8 mouse cellular contexts compared by ENCODE assay signal in genomic region chr5:144964872-144965638, GRCm38 (mm10). TPM values are rescaled to one million over a fixed set of nuclear protein-coding genes. Genes with fewer than 3 reads are reported as not detected.
DNase-seq lines count a peak whose midpoint lies in the region; ATAC-seq and TF ChIP-seq lines count a peak whose summit lies in the region.

No protein-coding gene starts in this region.

- peak overlapping the region; percentile 88 for H3K4me3 ChIP-seq in forebrain, embryonic 16.5 days (replicated peaks; ENCODE audit: low read length)
- H3K4me3 ChIP-seq in lung, embryonic 15.5 days = peak overlapping the region; percentile 79
- H3K4me3 ChIP-seq in thymus, adult 2 months (ENCODE audit: control insufficient read depth, insufficient read depth, low read length) = peak overlapping the region; percentile 53

- H3K9me3 ChIP-seq in forebrain, embryonic 16.5 days (ENCODE audit: control insufficient read depth, low read length) = no peaks in the 10 kb centered on the region
- H3K9me3 ChIP-seq in lung, embryonic 15.5 days = no peaks in the 10 kb centered on the region

- peak; percentile 58 for ATAC-seq in forebrain, embryonic 16.5 days
- peak; percentile 72 for ATAC-seq in lung, embryonic 15.5 days (ENCODE audit: borderline replicate concordance, extremely low read depth, low FRiP score, low TSS enrichment)

- no peak for TF ChIP-seq POLR2A in thymus, adult 2 months (IDR thresholded peaks at IDR 0.05; ENCODE audit: control insufficient read depth, extremely low read depth, insufficient read depth, low read length, poor library complexity)

- H3K36me3 ChIP-seq in forebrain, embryonic 16.5 days (ENCODE audit: control insufficient read depth, insufficient read depth) = no peaks in the 10 kb centered on the region
- H3K36me3 ChIP-seq in lung, embryonic 15.5 days = no peaks in the 10 kb centered on the region
- H3K36me3 ChIP-seq in thymus, adult 2 months (ENCODE audit: control insufficient read depth, insufficient read depth, low read length) = no peaks in the 10 kb centered on the region

- H3K4me1 ChIP-seq in forebrain, embryonic 16.5 days (replicated peaks; ENCODE audit: control insufficient read depth, insufficient read depth, low read length) = peaks cover 35% of the 10 kb centered on the region
- H3K4me1 ChIP-seq in lung, embryonic 15.5 days = peaks cover 53% of the 10 kb centered on the region
- H3K4me1 ChIP-seq in thymus, adult 2 months (replicated peaks; ENCODE audit: control insufficient read depth, insufficient read depth, low read length) = peaks cover 22% of the 10 kb centered on the region

- H3K4me2 ChIP-seq in forebrain, embryonic 16.5 days (ENCODE audit: low read length) = peak overlapping the region; percentile 82
- H3K4me2 ChIP-seq in lung, embryonic 15.5 days = peak overlapping the region; percentile 74

- under 1% methylated on average over 22 of the region's 56 CpGs for WGBS in forebrain, embryonic 16.5 days
- WGBS in lung, embryonic 15.5 days = 1% methylated on average over 30 of the region's 56 CpGs
- 6% methylated on average over 31 of the region's 56 CpGs for WGBS in thymus, adult 2 months

- no peaks in the 10 kb centered on the region; the same call in 1 of the 2 replicates for H3K27me3 ChIP-seq in forebrain, embryonic 16.5 days (replicated peaks; ENCODE audit: control insufficient read depth, insufficient read depth, low read length)
- H3K27me3 ChIP-seq in lung, embryonic 15.5 days = no peaks in the 10 kb centered on the region
- no peaks in the 10 kb centered on the region for H3K27me3 ChIP-seq in thymus, adult 2 months (ENCODE audit: control insufficient read depth, insufficient read depth, low read length)

- H3K27ac ChIP-seq in forebrain, embryonic 16.5 days (ENCODE audit: low read length) = peak overlapping the region; percentile 78
- H3K27ac ChIP-seq in lung, embryonic 15.5 days = peak overlapping the region; percentile 95
- no peak overlapping the region for H3K27ac ChIP-seq in thymus, adult 2 months (ENCODE audit: control insufficient read depth, insufficient read depth, low read length)

- H3K9ac ChIP-seq in forebrain, embryonic 16.5 days (replicated peaks; ENCODE audit: low read depth, low read length) = peak overlapping the region; percentile 93
- H3K9ac ChIP-seq in lung, embryonic 15.5 days = peak overlapping the region; percentile 94

- intact Hi-C loops in heart, postnatal 36 days (cut with DNase I) = loop anchor here (2.0 to 10.0 kb wide), 2 partner anchors 50 to 200 kb away; partner anchors contain the start of genes Tmem130 and Trrap

- peak; percentile 77 for DNase-seq in MEL-GATA-1-ER (ENCODE audit: extremely low read depth, low read depth)
- peak; percentile 78 to 84 for DNase-seq in cerebellum, adult 18-20 months
- peak; percentile 85 for DNase-seq in heart, postnatal 36 days
- DNase-seq in layer of hippocampus, adult 8-10 months (ENCODE audit: low spot score in 2 of 2) = peak; percentile 72 to 77
- peak; percentile 77 for DNase-seq in ovary, adult 18-20 months (ENCODE audit: low spot score)
- peak; percentile 93 for DNase-seq in thymus, adult 2 months

- no peak for TF ChIP-seq CTCF in thymus, adult 2 months (IDR thresholded peaks at IDR 0.05; ENCODE audit: borderline replicate concordance, control insufficient read depth, extremely low read depth, insufficient read depth, low read length, poor library complexity)

RNA-seq across cellular contexts. Expression of gene Smurf1, which starts 0.6 kb away (rescaled TPM):
- 25.4 and 28.2 TPM in 2 replicates for polyA plus RNA-seq in forebrain, embryonic 16.5 days (2015; fragmentation: Nextera tagmentation; extraction: Ambion mirVana)
- 10 to 100 TPM; 24.6 to 27.2 TPM for total RNA-seq in heart, postnatal 36 days (2021)
- 10 to 100 TPM; 29.7 to 35.4 (median 31.0) TPM for total RNA-seq in layer of hippocampus, adult 8-10 months (2022)
- polyA plus RNA-seq in lung, embryonic 15.5 days (2015; fragmentation: Nextera tagmentation; extraction: Ambion mirVana) = 18.5 and 20.2 TPM in 2 replicates
- 33.6 and 34.4 TPM in 2 replicates for polyA plus RNA-seq in thymus, adult 2 months (2012; rRNA removed)
